30 mouse cellular contexts compared by ENCODE assay signal in the genomic region with DNA sequence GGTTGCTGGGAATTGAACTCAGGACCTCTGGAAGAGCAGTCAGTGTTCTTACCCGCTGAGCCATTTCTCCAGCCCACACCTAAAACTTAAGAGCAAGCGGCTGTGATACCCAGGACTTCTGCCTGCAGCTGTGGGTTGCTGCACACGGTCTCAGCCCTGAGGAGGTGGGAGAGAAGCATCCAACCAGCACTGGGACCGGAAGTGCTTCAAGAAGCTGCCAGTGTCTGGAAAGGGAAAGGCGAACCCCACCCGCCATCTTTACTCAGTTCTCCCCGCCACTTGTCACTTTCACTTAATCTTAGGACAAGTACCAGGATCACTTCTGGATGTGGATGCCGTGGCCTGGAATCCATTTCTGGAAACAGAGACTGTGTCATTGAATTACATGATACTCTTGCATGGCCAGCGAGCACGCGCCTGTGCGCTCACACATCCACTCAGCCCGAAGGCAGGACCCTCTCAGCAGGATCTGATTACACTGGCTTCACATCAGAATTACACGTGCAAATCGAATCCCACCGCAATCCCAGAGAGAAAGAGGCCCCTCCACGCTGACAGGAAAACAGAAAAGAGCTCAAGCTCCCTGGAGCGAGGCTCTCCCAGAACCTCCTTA.
DNase-seq lines count a peak whose midpoint lies in the region; ATAC-seq and TF ChIP-seq lines count a peak whose summit lies in the region.
"Had no signal": no experiment of that assay in that cellular context is flagged by ENCODE, and none has a peak within 500 bp of the region (broad histone marks: within the 10 kb centered on the region; RNA-seq: fewer than 3 reads in every experiment).

No protein-coding gene starts in this region.

- TF ChIP-seq POLR2A in testis, adult 2 months (IDR thresholded peaks at IDR 0.05; ENCODE audit: control insufficient read depth, low read depth, low read length): no peak

- H3K4me2 ChIP-seq in embryonic facial prominence, embryonic 12.5 days (replicated peaks): no peak overlapping the region
- H3K4me2 ChIP-seq in neural tube, embryonic 15.5 days: no peak overlapping the region
- H3K4me2 ChIP-seq: heart, embryonic 13.5 days had no signal

- no peak for TF ChIP-seq CTCF in gastrocnemius, adult 2 months (IDR thresholded peaks at IDR 0.05)
- no peak for TF ChIP-seq CTCF in testis, adult 2 months (IDR thresholded peaks at IDR 0.05; ENCODE audit: control insufficient read depth, insufficient read depth, insufficient replicate concordance, low read depth, low read length)

- no peaks in the 10 kb centered on the region for H3K27me3 ChIP-seq in testis, adult 2 months (ENCODE audit: control insufficient read depth, insufficient read depth, low read length)
- no peaks in the 10 kb centered on the region for H3K27me3 ChIP-seq in embryonic facial prominence, embryonic 12.5 days
- H3K27me3 ChIP-seq in neural tube, embryonic 15.5 days (replicated peaks): no peaks in the 10 kb centered on the region
- H3K27me3 ChIP-seq: heart, embryonic 13.5 days had no signal

- H3K4me1 ChIP-seq in testis, adult 2 months (ENCODE audit: control insufficient read depth, insufficient read depth, low read length): peaks cover 4% of the 10 kb centered on the region
- peaks cover 8% of the 10 kb centered on the region; the same call in 1 of the 2 replicates for H3K4me1 ChIP-seq in embryonic facial prominence, embryonic 12.5 days
- H3K4me1 ChIP-seq in neural tube, embryonic 15.5 days: no peaks in the 10 kb centered on the region

- no peaks in the 10 kb centered on the region for H3K36me3 ChIP-seq in testis, adult 2 months (ENCODE audit: control insufficient read depth, insufficient read depth, low read length)
- no peaks in the 10 kb centered on the region for H3K36me3 ChIP-seq in embryonic facial prominence, embryonic 12.5 days
- no peaks in the 10 kb centered on the region for H3K36me3 ChIP-seq in neural tube, embryonic 15.5 days
- H3K36me3 ChIP-seq: heart, embryonic 13.5 days; hindbrain, embryonic 10.5 days had no signal

- 44% methylated on average over 18 of the region's 18 CpGs for WGBS in embryonic facial prominence, embryonic 12.5 days
- 86% methylated on average over 18 of the region's 18 CpGs for WGBS in neural tube, embryonic 15.5 days

- peak; percentile 69; the same call in 1 of the 2 replicates for ATAC-seq in embryonic facial prominence, embryonic 12.5 days (ENCODE audit: insufficient number of reproducible peaks, insufficient read depth, low FRiP score, low TSS enrichment)
- ATAC-seq in neural tube, embryonic 15.5 days (ENCODE audit: low FRiP score): no peak
- ATAC-seq: forebrain, embryonic 14.5 days; hindbrain, embryonic 16.5 days had no signal

- no peak overlapping the region for H3K4me3 ChIP-seq in gastrocnemius, adult 2 months
- peak overlapping the region; percentile 54 for H3K4me3 ChIP-seq in testis, adult 2 months (ENCODE audit: control insufficient read depth, low read depth, low read length)
- no peak overlapping the region for H3K4me3 ChIP-seq in embryonic facial prominence, embryonic 12.5 days
- H3K4me3 ChIP-seq in neural tube, embryonic 15.5 days (replicated peaks): no peak overlapping the region
- H3K4me3 ChIP-seq: heart, adult 2 months; heart, embryonic 13.5 days; hindbrain, embryonic 10.5 days had no signal

- peak overlapping the region; percentile 6; the same call in 1 of the 2 replicates for H3K27ac ChIP-seq in gastrocnemius, adult 2 months
- H3K27ac ChIP-seq in testis, adult 2 months (ENCODE audit: control insufficient read depth, insufficient read depth, low read depth, low read length): no peak overlapping the region
- peak overlapping the region; percentile 52 for H3K27ac ChIP-seq in embryonic facial prominence, embryonic 12.5 days
- no peak overlapping the region for H3K27ac ChIP-seq in neural tube, embryonic 15.5 days (replicated peaks)
- H3K27ac ChIP-seq: heart, adult 2 months; heart, embryonic 13.5 days; hindbrain, embryonic 10.5 days; liver, embryonic 14.5 days; macrophage had no signal

- DNase-seq in gastrocnemius, adult 2 months: no peak
- no peak for DNase-seq in gastrocnemius, postnatal 14 days
- DNase-seq in testis, postnatal 14 days (ENCODE audit: low spot score): no peak
- DNase-seq in frontal cortex, postnatal 36 days (ENCODE audit: low spot score in 2 of 2): no peak
- DNase-seq in adrenal gland, postnatal 25 days: no peak
- DNase-seq: adrenal gland, adult 8-10 months; cerebellum, adult 8-10 months; cerebellum, postnatal 36 days; heart, adult 2 months; heart, postnatal 10 days; kidney, adult 2 months; kidney, postnatal 36 days; layer of hippocampus, adult 9-11 months; liver; lung, adult 2 months; lung, postnatal 10 days; midbrain, embryonic 14.5 days; right cerebral cortex, adult 18-20 months; spleen, adult 18-20 months; thymus, adult 2 months; thymus, postnatal 36 days had no signal

- no peak overlapping the region for H3K9ac ChIP-seq in embryonic facial prominence, embryonic 12.5 days
- no peak overlapping the region for H3K9ac ChIP-seq in neural tube, embryonic 15.5 days (replicated peaks)
- H3K9ac ChIP-seq: heart, embryonic 13.5 days; liver, embryonic 14.5 days had no signal

- intact Hi-C loops in gastrocnemius, adult 2 months (cut with DNase I): no loop called here
- intact Hi-C loops in gastrocnemius, postnatal 14 days (cut with DNase I; ENCODE audit: low total_unique reads): no loop called here

- H3K9me3 ChIP-seq in embryonic facial prominence, embryonic 12.5 days: no peaks in the 10 kb centered on the region
- no peaks in the 10 kb centered on the region for H3K9me3 ChIP-seq in neural tube, embryonic 15.5 days (replicated peaks)
- H3K9me3 ChIP-seq: heart, embryonic 13.5 days; hindbrain, embryonic 10.5 days had no signal

Comparison
In these comparisons a context has a peak if more than half of its experiments do, and no peak if none do; other contexts are left out.
1. H3K27ac ChIP-seq: peak in gastrocnemius, adult 2 months (single experiment) and embryonic facial prominence, embryonic 12.5 days (single experiment); none in testis, adult 2 months (single experiment) and neural tube, embryonic 15.5 days (single experiment).